ENCODE assay signal across 8 mouse cellular contexts in genomic region chr12:55463992-55464845, GRCm38 (mm10). TPM values are rescaled to one million over a fixed set of nuclear protein-coding genes. Genes with fewer than 3 reads are reported as not detected.
DNase-seq lines count a peak whose midpoint lies in the region; ATAC-seq lines count a peak whose summit lies in the region.

No protein-coding gene starts in this region.

- no peak overlapping the region for H3K4me3 ChIP-seq in embryonic facial prominence, embryonic 11.5 days (ENCODE audit: low read depth, low read length)

- peak; percentile 48; the same call in 1 of the 2 replicates for ATAC-seq in embryonic facial prominence, embryonic 11.5 days (replicated peaks; ENCODE audit: insufficient number of reproducible peaks, low FRiP score, low TSS enrichment, low read depth)
- no peak for ATAC-seq in monocyte, adult 5-6 weeks (replicated peaks; ENCODE audit: insufficient number of reproducible peaks, low FRiP score, low TSS enrichment, poor library complexity, severe bottlenecking)

- H3K4me2 ChIP-seq in embryonic facial prominence, embryonic 11.5 days (ENCODE audit: low read depth, low read length) = no peak overlapping the region

- DNase-seq in 416B (ENCODE audit: low read depth) = peak; percentile 77
- peak; percentile 46 to 49 for DNase-seq in adrenal gland, adult 18-20 months (ENCODE audit: low spot score in 2 of 2)
- peak; percentile 72 for DNase-seq in embryonic facial prominence, embryonic 11.5 days (ENCODE audit: low spot score)
- DNase-seq in heart, postnatal 10 days = peak; percentile 74 to 80
- DNase-seq in kidney, postnatal 36 days = peak; percentile 91 to 93
- DNase-seq in lung, postnatal 10 days = peak; percentile 77
- DNase-seq in right cerebral cortex, postnatal 10 days (ENCODE audit: low spot score in 2 of 2) = peak; percentile 75 to 84

- no peaks in the 10 kb centered on the region for H3K36me3 ChIP-seq in embryonic facial prominence, embryonic 11.5 days (replicated peaks; ENCODE audit: control insufficient read depth, insufficient read depth, low read depth, low read length)

- intact Hi-C loops in heart, postnatal 10 days (cut with DNase I) = no loop called here

- no peaks in the 10 kb centered on the region for H3K27me3 ChIP-seq in embryonic facial prominence, embryonic 11.5 days (ENCODE audit: control insufficient read depth, insufficient read depth, low read length)

- H3K4me1 ChIP-seq in embryonic facial prominence, embryonic 11.5 days (ENCODE audit: control insufficient read depth, insufficient read depth, low read length) = no peaks in the 10 kb centered on the region; the same call in 1 of the 2 replicates

- H3K9ac ChIP-seq in embryonic facial prominence, embryonic 11.5 days (replicated peaks; ENCODE audit: low read length) = no peak overlapping the region

- 0 out of 2 replicates have a peak overlapping the region, but pooled peaks have one; percentile 1 for H3K27ac ChIP-seq in embryonic facial prominence, embryonic 11.5 days (replicated peaks; ENCODE audit: low read depth, low read length)

- 27% methylated on average over 16 of the region's 16 CpGs for WGBS in embryonic facial prominence, embryonic 11.5 days

- no peaks in the 10 kb centered on the region for H3K9me3 ChIP-seq in embryonic facial prominence, embryonic 11.5 days (replicated peaks; ENCODE audit: control insufficient read depth, low read length)

RNA-seq across cellular contexts. Expression of gene Nfkbia, which starts 28.2 kb away (rescaled TPM):
- total RNA-seq in adrenal gland, adult 18-20 months (2021) = 100 to 1,000 TPM in 1 of 2 experiments, 10 to 100 TPM in 1; 72.4 to 107 TPM
- 56.9 and 60.7 TPM in 2 replicates for polyA plus RNA-seq in embryonic facial prominence, embryonic 11.5 days (2014; fragmentation: Nextera tagmentation; extraction: Ambion mirVana)
- 10 to 100 TPM; 45.7 to 65.3 TPM for total RNA-seq in heart, postnatal 10 days (2021)
- 223 to 481 TPM (median 360 TPM) in 3 replicates for total RNA-seq in monocyte, adult 5-6 weeks (2017)
